8 mouse cellular contexts compared by ENCODE assay signal in the genomic region with DNA sequence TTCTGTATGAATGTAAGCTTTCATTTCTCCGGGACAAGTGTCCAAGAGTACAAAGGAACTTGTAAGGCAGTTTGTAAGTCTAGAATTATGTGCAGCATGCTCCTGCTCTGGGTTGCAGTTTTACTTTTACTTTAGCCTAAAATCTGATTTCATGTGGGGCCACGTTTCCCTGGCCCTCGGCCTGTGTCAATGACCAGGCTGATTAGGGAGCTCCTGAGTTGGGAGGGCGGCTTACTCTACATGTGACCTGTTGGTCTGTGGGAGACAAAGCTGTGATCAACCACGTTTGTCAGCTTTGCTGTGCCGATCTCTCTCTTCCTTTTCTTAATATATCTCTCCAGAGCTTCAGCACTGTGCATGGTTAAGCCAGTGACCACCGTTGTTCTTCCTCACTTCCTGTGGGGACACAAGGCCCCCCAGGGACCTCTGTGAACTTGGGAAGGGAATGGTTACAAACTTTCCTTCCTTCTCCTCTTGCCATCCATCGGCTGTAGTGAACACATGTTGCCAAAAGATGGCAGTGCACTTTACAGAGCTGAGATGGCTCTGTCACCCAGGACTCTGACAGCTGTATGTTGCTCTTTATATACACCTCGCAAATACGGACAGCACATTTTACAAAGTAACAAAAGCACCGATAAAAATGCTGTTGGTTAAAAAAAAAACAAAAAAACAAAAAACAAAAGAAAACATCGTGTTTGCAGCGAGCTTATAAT. TPM values are rescaled to one million over a fixed set of nuclear protein-coding genes. Genes with fewer than 3 reads are reported as not detected.
DNase-seq lines count a peak whose midpoint lies in the region; TF ChIP-seq lines count a peak whose summit lies in the region.

No protein-coding gene starts in this region.

- H3K36me3 ChIP-seq in thymus, adult 2 months (ENCODE audit: control insufficient read depth, insufficient read depth, low read length) = no peaks in the 10 kb centered on the region
- H3K36me3 ChIP-seq in myocyte (ENCODE audit: control insufficient read depth, insufficient read depth) = no peaks in the 10 kb centered on the region

- H3K4me2 ChIP-seq in myocyte (ENCODE audit: low read depth) = peak overlapping the region; percentile 60

- H3K4me1 ChIP-seq in thymus, adult 2 months (replicated peaks; ENCODE audit: control insufficient read depth, insufficient read depth, low read length) = no peaks in the 10 kb centered on the region

- no peaks in the 10 kb centered on the region for H3K79me2 ChIP-seq in myocyte (ENCODE audit: control insufficient read depth, insufficient read depth)

- H3K27ac ChIP-seq in thymus, adult 2 months (ENCODE audit: control insufficient read depth, insufficient read depth, low read length) = no peak overlapping the region

- DNase-seq in gastrocnemius, adult 18-20 months (ENCODE audit: low spot score) = peak; percentile 60
- no peak for DNase-seq in gastrocnemius, postnatal 10 days
- DNase-seq in thymus, adult 2 months = peak; percentile 18
- no peak for DNase-seq in thymus, adult 18-20 months
- peak; percentile 44 for DNase-seq in forelimb bud, embryonic 11.5 days (ENCODE audit: low read depth, low spot score)
- DNase-seq in kidney, postnatal 36 days = peak; percentile 51 to 63
- DNase-seq in gastrocnemius, postnatal 25 days = no peak

- TF ChIP-seq POLR2A in thymus, adult 2 months (IDR thresholded peaks at IDR 0.05; ENCODE audit: control insufficient read depth, extremely low read depth, insufficient read depth, low read length, poor library complexity) = no peak
- no peak for TF ChIP-seq POLR2A in myocyte (IDR thresholded peaks at IDR 0.05; ENCODE audit: insufficient read length, low read depth)

- TF ChIP-seq CTCF in thymus, adult 2 months (IDR thresholded peaks at IDR 0.05; ENCODE audit: borderline replicate concordance, control insufficient read depth, extremely low read depth, insufficient read depth, low read length, poor library complexity) = no peak

- H3K4me3 ChIP-seq in thymus, adult 2 months (ENCODE audit: control insufficient read depth, insufficient read depth, low read length) = no peak overlapping the region
- H3K4me3 ChIP-seq in myocyte = no peak overlapping the region

- no peaks in the 10 kb centered on the region for H3K27me3 ChIP-seq in thymus, adult 2 months (ENCODE audit: control insufficient read depth, insufficient read depth, low read length)
- no peaks in the 10 kb centered on the region for H3K27me3 ChIP-seq in myocyte (ENCODE audit: control insufficient read depth, insufficient read depth, insufficient read length)

- H3ac ChIP-seq in myocyte (ENCODE audit: control insufficient read depth, insufficient read length) = no peak overlapping the region

- WGBS in thymus, adult 2 months = 19% methylated on average over 13 of the region's 13 CpGs

TF ChIP-seq in myocyte, 11 proteins besides CTCF, POLR2A, EP300 and RAD21:
- TF ChIP-seq POLR2AphosphoS2 (IDR thresholded peaks at IDR 0.05; ENCODE audit: insufficient read length, low read depth) = no peak
- TF ChIP-seq MYOD1 (IDR thresholded peaks at IDR 0.05; ENCODE audit: control insufficient read depth in 1 of 3, insufficient read length in 2 of 3, low read depth in 2 of 3) = no peak
- no peak for TF ChIP-seq TCF12 (IDR thresholded peaks at IDR 0.05; ENCODE audit: insufficient read depth, poor library complexity, severe bottlenecking)
- TF ChIP-seq REST (IDR thresholded peaks at IDR 0.05; ENCODE audit: insufficient read depth, insufficient read length) = no peak
- TF ChIP-seq E2F4 (IDR thresholded peaks at IDR 0.05; ENCODE audit: insufficient read depth) = no peak
- no peak for TF ChIP-seq MYOG (IDR thresholded peaks at IDR 0.05; ENCODE audit: control insufficient read depth in 1 of 3, insufficient read depth in 1 of 3, insufficient read length in 2 of 3, low read depth in 2 of 3)
- no peak for TF ChIP-seq USF1 (IDR thresholded peaks at IDR 0.05; ENCODE audit: low read depth)
- TF ChIP-seq MAX (IDR thresholded peaks at IDR 0.05; ENCODE audit: low read depth) = no peak
- no peak for TF ChIP-seq CEBPB (IDR thresholded peaks at IDR 0.05; ENCODE audit: insufficient read depth, poor library complexity, severe bottlenecking)
- TF ChIP-seq TCF3 (IDR thresholded peaks at IDR 0.05; ENCODE audit: insufficient read length, low read depth) = no peak
- TF ChIP-seq SRF (IDR thresholded peaks at IDR 0.05; ENCODE audit: control insufficient read depth, insufficient read length, low read depth) = no peak

RNA-seq across cellular contexts. Expression of a gene that starts 41.7 kb away (rescaled TPM):
- 10 to 100 TPM; 18.2 to 21.3 TPM for total RNA-seq in gastrocnemius, adult 18-20 months (2021)
- total RNA-seq in gastrocnemius, postnatal 10 days (2021) = 10 to 100 TPM; 11.3 to 11.7 TPM
- polyA plus RNA-seq in thymus, adult 2 months (2012; rRNA removed) = 2.0 and 3.2 TPM in 2 replicates
- polyA plus RNA-seq in myocyte (2012; fragmentation: generic; extraction: Trizol) = 0.04 TPM
- 10 to 100 TPM in 1 of 2 experiments, 1 to 10 TPM in 1; 9.7 to 12.3 TPM for total RNA-seq in gastrocnemius, postnatal 25 days (2021)

Comparison
In these comparisons a context has a peak if more than half of its experiments do, and no peak if none do; other contexts are left out.
1. DNase-seq: peak in gastrocnemius, adult 18-20 months (single experiment), thymus, adult 2 months (single experiment), forelimb bud, embryonic 11.5 days (single experiment) and kidney, postnatal 36 days (2 of 2); none in gastrocnemius, postnatal 10 days (single experiment), thymus, adult 18-20 months (0 of 2) and gastrocnemius, postnatal 25 days (single experiment).